Comparison of ENCODE assay signal across 8 mouse cellular contexts in the genomic region with DNA sequence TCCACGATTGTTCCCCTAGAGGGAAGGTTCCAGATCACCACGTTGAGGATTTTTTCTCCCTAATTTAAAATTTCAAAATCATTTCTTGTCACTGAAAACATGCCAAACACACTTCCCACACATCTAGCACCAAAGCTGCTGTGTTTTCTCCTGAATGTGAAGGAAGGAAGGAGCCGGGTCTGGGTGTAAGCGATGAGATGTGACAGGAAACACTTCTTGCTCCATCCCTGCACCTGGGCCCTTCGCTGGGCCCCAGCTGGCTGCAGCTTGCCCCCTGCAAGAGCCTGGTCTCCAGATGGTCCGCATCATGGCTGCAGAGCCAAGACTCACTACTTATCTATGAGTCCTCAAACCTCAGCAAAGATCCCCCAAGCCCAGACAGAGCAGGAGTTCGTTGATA.
DNase-seq lines count a peak whose midpoint lies in the region; ATAC-seq and TF ChIP-seq lines count a peak whose summit lies in the region.

No protein-coding gene starts in this region.

- no peak overlapping the region for H3K9ac ChIP-seq in embryonic facial prominence, embryonic 15.5 days
- H3K9ac ChIP-seq in intestine, embryonic 16.5 days (ENCODE audit: low read depth, low read length) = no peak overlapping the region

- ATAC-seq in embryonic facial prominence, embryonic 15.5 days (ENCODE audit: insufficient number of reproducible peaks, low FRiP score, low TSS enrichment, low read depth) = no peak
- ATAC-seq in intestine, embryonic 16.5 days = no peak
- no peak for ATAC-seq in megakaryocyte, adult 5-6 weeks (ENCODE audit: poor library complexity, severe bottlenecking)

- no peak overlapping the region for H3K27ac ChIP-seq in heart, embryonic 10.5 days
- peak overlapping the region; percentile 68; the same call in 1 of the 2 replicates for H3K27ac ChIP-seq in embryonic facial prominence, embryonic 15.5 days (replicated peaks)
- H3K27ac ChIP-seq in intestine, embryonic 16.5 days (ENCODE audit: low read length) = peak overlapping the region; percentile 69
- H3K27ac ChIP-seq in thymus, adult 2 months (ENCODE audit: control insufficient read depth, insufficient read depth, low read length) = no peak overlapping the region

- H3K4me1 ChIP-seq in heart, embryonic 10.5 days = peaks cover 32% of the 10 kb centered on the region
- H3K4me1 ChIP-seq in embryonic facial prominence, embryonic 15.5 days = peaks cover 27% of the 10 kb centered on the region
- peaks cover 13% of the 10 kb centered on the region; the same call in 1 of the 2 replicates for H3K4me1 ChIP-seq in intestine, embryonic 16.5 days (ENCODE audit: control insufficient read depth, insufficient read depth, low read length)
- H3K4me1 ChIP-seq in thymus, adult 2 months (replicated peaks; ENCODE audit: control insufficient read depth, insufficient read depth, low read length) = no peaks in the 10 kb centered on the region

- DNase-seq in heart, adult 11 months = peak; percentile 97
- DNase-seq in heart, embryonic 10.5 days (ENCODE audit: low spot score) = no peak
- peak; percentile 46 for DNase-seq in lung, postnatal 14 days
- no peak for DNase-seq in ovary, postnatal 36 days (ENCODE audit: low spot score)
- DNase-seq in thymus, adult 2 months = no peak

- H3K4me3 ChIP-seq in heart, embryonic 10.5 days = no peak overlapping the region
- no peak overlapping the region for H3K4me3 ChIP-seq in embryonic facial prominence, embryonic 15.5 days (replicated peaks)
- H3K4me3 ChIP-seq in intestine, embryonic 16.5 days (ENCODE audit: low read length) = no peak overlapping the region
- no peak overlapping the region for H3K4me3 ChIP-seq in thymus, adult 2 months (ENCODE audit: control insufficient read depth, insufficient read depth, low read length)

- H3K27me3 ChIP-seq in heart, embryonic 10.5 days (ENCODE audit: insufficient read depth, poor library complexity, severe bottlenecking) = no peaks in the 10 kb centered on the region
- no peaks in the 10 kb centered on the region for H3K27me3 ChIP-seq in embryonic facial prominence, embryonic 15.5 days
- H3K27me3 ChIP-seq in intestine, embryonic 16.5 days (replicated peaks; ENCODE audit: control insufficient read depth, insufficient read depth, low read length) = no peaks in the 10 kb centered on the region
- no peaks in the 10 kb centered on the region for H3K27me3 ChIP-seq in thymus, adult 2 months (ENCODE audit: control insufficient read depth, insufficient read depth, low read length)

- no peak for TF ChIP-seq CTCF in thymus, adult 2 months (IDR thresholded peaks at IDR 0.05; ENCODE audit: borderline replicate concordance, control insufficient read depth, extremely low read depth, insufficient read depth, low read length, poor library complexity)

- no peaks in the 10 kb centered on the region for H3K9me3 ChIP-seq in heart, embryonic 10.5 days
- no peaks in the 10 kb centered on the region for H3K9me3 ChIP-seq in embryonic facial prominence, embryonic 15.5 days (replicated peaks)
- no peaks in the 10 kb centered on the region for H3K9me3 ChIP-seq in intestine, embryonic 16.5 days (ENCODE audit: control insufficient read depth, low read length)

- 64% methylated on average over 7 of the region's 7 CpGs for WGBS in heart, embryonic 10.5 days
- 38% methylated on average over 7 of the region's 7 CpGs for WGBS in embryonic facial prominence, embryonic 15.5 days
- 40% methylated on average over 7 of the region's 7 CpGs for WGBS in intestine, embryonic 16.5 days
- WGBS in thymus, adult 2 months = 21% methylated on average over 7 of the region's 7 CpGs

- no peak for TF ChIP-seq POLR2A in thymus, adult 2 months (IDR thresholded peaks at IDR 0.05; ENCODE audit: control insufficient read depth, extremely low read depth, insufficient read depth, low read length, poor library complexity)

- H3K36me3 ChIP-seq in heart, embryonic 10.5 days = no peaks in the 10 kb centered on the region; the same call in 1 of the 2 replicates
- H3K36me3 ChIP-seq in embryonic facial prominence, embryonic 15.5 days = no peaks in the 10 kb centered on the region
- no peaks in the 10 kb centered on the region for H3K36me3 ChIP-seq in intestine, embryonic 16.5 days (ENCODE audit: control insufficient read depth, insufficient read depth, low read length)
- no peaks in the 10 kb centered on the region for H3K36me3 ChIP-seq in thymus, adult 2 months (ENCODE audit: control insufficient read depth, insufficient read depth, low read length)

- H3K4me2 ChIP-seq in embryonic facial prominence, embryonic 15.5 days (replicated peaks) = no peak overlapping the region
- H3K4me2 ChIP-seq in intestine, embryonic 16.5 days (ENCODE audit: low read depth, low read length) = no peak overlapping the region

Comparison
In these comparisons a context has a peak if more than half of its experiments do, and no peak if none do; other contexts are left out.
1. DNase-seq: peak in heart, adult 11 months (single experiment) and lung, postnatal 14 days (single experiment); none in heart, embryonic 10.5 days (single experiment), ovary, postnatal 36 days (single experiment) and thymus, adult 2 months (single experiment).
2. H3K27ac ChIP-seq: peak in embryonic facial prominence, embryonic 15.5 days (single experiment) and intestine, embryonic 16.5 days (single experiment); none in heart, embryonic 10.5 days (single experiment) and thymus, adult 2 months (single experiment).